Mouse (Mus musculus) spleen, adult 18-20 months (tissue): ENCODE measurements at regions not wholly inside any gene's neighbourhood (a gene's known extent, or its start where the extent isn't known, plus 50 kb on each side); places are given as distances from the start of the nearest gene placed in this dataset.
A peak's percentile ranks its signal among the peaks of the same experiment; 100 is the strongest.
"Not testable (repeated sequence)": the region's sequence is repeated elsewhere in the genome, so short reads cannot be mapped to it uniquely, and the experiment has no call there.

Experiments used
- DNase-seq, 2 experiments: peaks; one replicate each; pipeline ENCODE4 v3.0.0; 2022; ENCODE audit warnings: mixed read lengths in 2 of 2

DNA sequence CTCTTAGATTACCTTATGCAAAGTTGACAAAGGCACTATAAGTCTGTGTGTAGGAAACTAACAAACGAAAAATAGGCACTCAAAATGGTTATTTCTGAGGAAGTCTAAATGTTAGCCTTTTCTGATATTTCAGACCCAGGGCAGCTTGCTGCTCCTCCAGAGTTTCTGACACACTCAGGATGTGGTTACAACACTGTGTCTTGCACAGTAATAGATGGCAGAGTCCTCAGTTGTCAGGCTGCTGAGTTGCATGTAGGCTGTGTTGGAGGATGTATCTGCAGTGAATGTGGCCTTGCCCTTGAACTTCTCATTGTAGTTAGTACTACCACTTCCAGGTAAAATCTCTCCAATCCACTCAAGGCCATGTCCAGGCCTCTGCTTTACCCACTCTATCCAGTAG is 1039.7 kb downstream of the Adam6a start:
- no peak for DNase-seq

DNA sequence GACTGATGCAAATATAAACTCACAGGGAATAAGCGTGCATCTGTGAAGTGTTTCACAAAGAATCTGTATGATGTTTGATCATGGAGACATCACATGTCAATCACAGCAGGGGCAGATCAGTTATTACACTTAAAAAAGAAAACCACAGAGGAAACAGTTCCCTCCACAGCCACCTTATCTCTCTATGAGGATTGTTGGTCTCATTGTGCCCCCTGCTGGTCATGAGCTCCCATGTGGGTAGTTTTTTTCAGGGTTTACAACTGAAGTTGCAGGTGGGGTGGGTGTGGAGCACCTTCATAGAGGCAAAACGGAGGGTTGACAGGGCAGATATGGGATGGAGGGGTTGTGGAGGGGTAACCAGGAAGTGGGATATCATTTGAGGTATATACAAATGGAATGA is 1043.5 kb downstream of the Adam6a start:
- DNase-seq, result peak; percentile 27 to 62

- no peak for DNase-seq
Observed at GRCm38 (mm10) chr12:114597672-114598071, 1054.0 kb downstream of the Adam6a start.

DNA sequence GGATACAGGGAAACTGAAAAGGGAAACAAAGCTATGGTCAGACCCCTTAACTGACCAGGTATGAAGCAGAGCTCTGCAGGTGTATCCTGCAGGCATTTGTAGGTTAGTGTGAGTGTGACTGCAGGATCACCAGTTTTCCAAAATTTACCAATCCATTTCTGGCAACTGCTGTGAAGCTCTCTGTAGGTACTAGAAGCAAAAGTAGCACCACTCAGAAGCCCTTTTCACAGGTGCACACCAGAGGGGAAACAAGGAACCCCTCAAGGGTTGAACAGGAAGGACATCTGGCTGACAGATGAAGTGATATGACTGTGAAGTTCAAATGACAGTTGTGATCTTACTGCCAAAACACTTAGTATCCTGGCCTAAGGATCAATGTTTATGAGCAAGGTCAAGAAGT is 1065.5 kb downstream of the Adam6a start:
- DNase-seq, result no peak

DNA sequence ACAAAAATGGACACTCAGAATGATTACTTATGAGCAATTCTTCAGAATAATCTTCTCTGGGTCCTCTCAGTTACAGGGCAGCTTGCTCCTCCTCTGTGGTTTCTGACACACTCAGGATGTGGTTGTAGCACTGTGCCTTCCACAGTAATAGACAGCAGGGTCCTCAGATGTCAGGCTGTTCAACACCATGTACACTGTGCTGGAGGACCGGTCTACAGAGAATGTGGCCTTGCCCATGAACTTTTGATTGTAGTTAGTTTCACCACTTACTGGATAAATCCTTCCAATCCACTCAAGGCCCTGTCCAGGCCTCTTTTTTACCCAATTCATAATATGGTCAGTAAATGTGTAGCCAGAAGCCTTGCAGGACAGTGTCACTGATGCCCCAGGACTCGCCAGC is 1068.4 kb downstream of the Adam6a start:
- peak in 1 of 2 experiments; percentile 5 for DNase-seq

DNA sequence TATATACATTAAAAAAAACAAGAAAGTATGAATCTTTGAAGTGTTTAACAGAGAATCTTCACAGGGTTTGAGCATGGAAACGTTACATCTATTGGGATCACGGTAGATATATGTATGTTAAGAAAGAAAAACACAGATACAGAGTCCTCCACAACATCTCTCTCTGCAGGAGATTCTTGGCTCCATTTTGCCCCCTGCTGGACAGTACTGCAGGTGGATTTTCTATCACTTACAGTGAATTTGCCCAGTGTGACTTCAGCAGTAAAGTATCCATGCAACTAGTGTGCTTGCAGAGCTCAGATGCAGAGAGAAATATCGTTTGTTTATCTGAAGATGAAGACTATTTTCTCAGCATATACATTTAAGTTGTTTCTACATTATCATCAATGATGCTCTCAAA is 1071.5 kb downstream of the Adam6a start:
- DNase-seq, result peak in 1 of 2 experiments; percentile 33

DNA sequence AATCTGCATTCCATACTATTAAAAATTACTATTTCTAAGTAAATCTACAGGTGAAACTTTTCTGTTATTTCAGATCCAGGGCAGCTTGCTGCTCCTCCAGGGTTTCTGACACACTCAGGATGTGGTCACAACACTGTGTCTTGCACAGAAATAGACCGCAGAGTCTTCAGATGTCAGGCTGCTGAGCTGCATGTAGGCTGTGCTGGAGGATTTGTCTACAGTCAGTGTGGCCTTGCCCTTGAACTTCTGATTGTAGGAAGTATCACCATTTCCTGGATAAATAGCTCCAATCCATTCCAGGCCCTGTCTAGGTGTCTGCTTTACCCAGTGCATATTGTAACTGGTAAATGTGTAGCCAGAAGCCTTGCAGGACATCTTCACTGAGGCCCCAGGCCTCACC is 1072.0 kb downstream of the Adam6a start:
- DNase-seq, result no peak

DNA sequence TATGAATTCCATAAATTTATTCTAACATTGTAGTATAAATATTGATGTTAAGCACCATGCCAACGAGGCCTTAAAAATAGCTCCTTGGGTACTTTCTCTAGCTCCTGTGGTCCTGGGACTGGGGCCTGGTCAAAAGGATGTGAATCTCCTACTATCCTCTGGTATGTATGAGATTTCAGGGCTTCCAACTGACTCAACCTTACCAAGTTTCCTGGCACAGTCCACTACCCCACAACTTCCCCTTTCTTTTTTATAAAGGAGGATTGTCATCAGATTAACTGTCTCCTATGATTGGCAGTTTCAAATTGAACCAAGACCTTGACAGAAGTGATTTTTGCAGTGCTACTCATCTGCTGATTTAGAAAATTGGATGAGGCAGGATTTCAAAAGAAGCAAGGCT is 1097.4 kb downstream of the Adam6a start:
- no peak for DNase-seq

DNA sequence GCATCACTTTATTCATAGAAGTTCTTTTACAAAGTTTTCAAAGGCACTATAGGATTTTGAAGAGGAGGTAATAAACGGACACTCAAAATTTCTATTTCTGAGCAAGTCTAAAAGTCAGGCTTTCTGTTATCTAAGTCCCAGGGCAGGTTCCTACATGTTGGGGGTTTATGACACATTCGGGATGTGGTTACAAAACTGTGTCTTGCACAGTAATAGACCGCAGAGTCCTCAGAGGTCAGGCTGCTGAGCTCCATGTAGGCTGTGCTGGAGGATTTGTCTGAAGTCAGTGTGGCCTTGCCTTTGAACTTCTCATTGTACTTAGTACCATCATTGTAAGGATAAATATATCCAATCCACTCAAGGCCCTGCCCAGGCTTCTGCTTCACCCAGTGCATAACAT is 1102.7 kb downstream of the Adam6a start:
- DNase-seq, result no peak

GRCm38 (mm10) chr12:114650432-114651101 is 1106.9 kb downstream of the Adam6a start:
- DNase-seq, result peak in 1 of 2 experiments; percentile 19

- not testable (repeated sequence) for DNase-seq
Observed at GRCm38 (mm10) chr12:114657134-114657533, 1113.4 kb downstream of the Adam6a start.
